Mouse (Mus musculus) neutrophil, adult 5-6 weeks (primary cell): ENCODE measurements around the gene Tmem132e. TPM values are rescaled to one million over a fixed set of nuclear protein-coding genes. Genes with fewer than 3 reads are reported as not detected.

ENCODE experiments used
- total RNA-seq: library from RNA; stranded (forward); fragments of 200-1000 nt; gene quantifications from 2 replicates; pipeline ENCODE4 v1.2.3, GENCODE M21; 2017

Gene Tmem132e
- total RNA-seq, 1 experiment from 2014 or later = not detected

Other genes starting within 250 kb of the Tmem132e start
- gene Ccl1, start 83.2 kb upstream of the Tmem132e start, total RNA-seq = not detected in 2 replicates